Mouse (Mus musculus) urinary bladder, postnatal 36 days (tissue): ENCODE data around the gene Prf1.

Experiments
- DNase-seq, 2 experiments: peaks; one replicate each; pipeline ENCODE4 v3.0.0; 2022; ENCODE audit warnings: low spot score in 2 of 2, mixed read lengths in 1 of 2

Prf1 gene

GRCm38 (mm10) chr10:61297477-61297876, at the start of gene Prf1:
Gene Prf1 (plus strand): TSS chr10:61297833.
- no peak for DNase-seq

GRCm38 (mm10) chr10:61248596-61249114, 49.0 kb upstream of the Prf1 start:
- DNase-seq, result no peak

GRCm38 (mm10) chr10:61249951-61250350, 47.7 kb upstream of the Prf1 start:
- no peak for DNase-seq

DNA sequence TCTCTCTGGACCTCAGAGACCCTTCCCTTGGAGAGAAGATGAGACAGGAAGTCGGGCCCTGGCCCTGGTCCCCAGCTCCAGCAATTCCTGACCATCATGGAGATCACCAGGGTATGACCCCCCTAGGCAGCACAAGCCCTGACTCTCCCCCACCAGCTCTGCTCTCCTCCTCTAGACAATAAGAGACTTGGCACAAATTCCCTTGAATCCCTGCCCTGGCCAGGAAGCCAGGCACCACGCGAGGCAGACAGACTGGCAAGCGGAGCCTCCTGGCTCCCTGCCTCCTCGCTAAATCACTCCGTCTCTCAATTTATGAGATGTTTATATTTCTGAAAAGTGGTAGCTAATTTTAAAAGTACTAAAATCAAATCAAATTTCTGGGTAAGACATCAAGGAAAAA, 42.9 kb upstream of the Prf1 start:
- DNase-seq, result peak in 1 of 2 experiments; percentile 41

GRCm38 (mm10) chr10:61255190-61255589, 42.4 kb upstream of the Prf1 start:
- DNase-seq, result no peak

DNA sequence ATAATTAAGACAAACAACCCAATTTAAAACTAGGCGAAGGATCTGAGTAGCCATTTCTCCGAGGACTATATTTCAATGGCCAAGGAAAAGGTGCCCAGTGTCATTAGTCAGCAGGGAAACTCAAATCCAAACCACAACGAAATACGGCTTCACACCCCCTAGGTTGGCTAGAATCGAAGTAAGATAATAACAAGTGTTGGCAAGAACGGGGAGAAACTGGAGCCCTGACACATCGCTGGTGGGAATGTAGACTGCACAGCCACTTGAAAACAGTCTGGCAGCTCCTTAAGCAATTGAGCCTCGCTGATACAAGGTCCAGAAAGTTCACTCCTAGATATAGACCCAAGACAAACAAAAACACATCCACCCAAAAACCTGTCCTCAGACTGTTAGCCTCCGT, 41.0 kb upstream of the Prf1 start:
- DNase-seq, result no peak

- DNase-seq, result no peak
Measured at GRCm38 (mm10) chr10:61258131-61258530, 39.5 kb upstream of the Prf1 start.

DNA sequence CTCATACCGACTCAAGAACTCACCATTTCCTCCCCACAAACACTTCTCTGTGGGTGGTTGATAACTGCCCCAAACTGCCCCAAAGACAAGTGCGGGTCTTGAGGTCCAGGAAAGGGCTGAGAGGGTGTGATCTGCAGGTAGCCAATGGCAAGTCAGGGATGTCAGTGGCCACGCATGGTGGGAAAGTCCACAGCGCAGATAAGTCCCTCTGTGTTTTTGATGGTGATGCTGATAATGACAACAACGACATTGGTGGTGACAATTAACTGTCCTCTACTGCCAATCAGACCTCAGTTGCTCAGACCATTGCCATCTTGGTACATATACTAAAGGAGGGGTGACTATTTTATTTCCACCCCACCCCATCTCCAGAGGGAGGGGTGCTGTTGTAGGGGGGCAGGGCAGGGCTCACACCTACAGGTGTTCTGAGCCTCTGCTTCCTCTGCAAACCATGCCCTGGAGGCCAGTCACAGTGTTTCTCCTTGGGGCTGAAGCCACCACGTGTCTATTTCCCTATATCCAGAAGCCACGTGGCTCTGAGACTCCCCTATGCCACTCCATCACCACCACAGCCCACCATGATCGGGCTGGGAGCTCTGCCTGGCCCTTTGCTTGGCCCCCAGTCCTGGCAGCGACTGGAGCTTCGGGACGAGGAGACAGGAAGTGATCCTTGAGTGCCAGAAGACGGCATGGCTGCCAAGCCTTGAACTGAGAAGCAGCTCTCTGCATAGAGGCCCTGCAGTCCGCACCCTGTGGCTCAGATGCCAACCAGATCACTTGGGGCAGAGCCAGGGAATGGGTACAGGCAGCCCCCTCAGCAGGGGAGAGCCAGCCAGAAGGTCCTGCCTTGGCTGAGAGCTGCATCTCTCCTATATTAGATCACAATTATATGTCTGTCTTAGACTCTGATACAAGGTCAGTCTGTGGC, 36.1 kb upstream of the Prf1 start:
- DNase-seq, result no peak

DNA sequence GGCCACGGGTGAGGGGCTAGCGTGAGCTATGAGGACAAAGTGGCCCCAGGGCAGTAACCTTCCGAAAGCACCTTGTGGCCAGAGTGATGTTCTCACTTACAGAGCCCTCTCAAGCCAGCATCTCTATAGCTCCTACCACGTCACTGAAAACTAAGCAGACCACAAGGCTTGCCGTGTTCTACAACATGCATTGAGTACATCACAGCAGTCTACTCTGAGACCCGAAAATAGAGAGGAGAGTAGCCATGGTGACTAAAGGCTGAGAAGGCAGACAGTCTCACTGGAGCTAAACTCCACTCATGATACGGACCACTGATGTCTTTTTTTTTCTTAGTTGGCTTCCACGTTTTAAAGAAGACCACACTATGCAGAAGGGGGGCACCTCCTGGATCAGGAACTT, 34.0 kb upstream of the Prf1 start:
- no peak for DNase-seq

- DNase-seq, result no peak
Measured at GRCm38 (mm10) chr10:61267378-61267777, 30.3 kb upstream of the Prf1 start.

DNA sequence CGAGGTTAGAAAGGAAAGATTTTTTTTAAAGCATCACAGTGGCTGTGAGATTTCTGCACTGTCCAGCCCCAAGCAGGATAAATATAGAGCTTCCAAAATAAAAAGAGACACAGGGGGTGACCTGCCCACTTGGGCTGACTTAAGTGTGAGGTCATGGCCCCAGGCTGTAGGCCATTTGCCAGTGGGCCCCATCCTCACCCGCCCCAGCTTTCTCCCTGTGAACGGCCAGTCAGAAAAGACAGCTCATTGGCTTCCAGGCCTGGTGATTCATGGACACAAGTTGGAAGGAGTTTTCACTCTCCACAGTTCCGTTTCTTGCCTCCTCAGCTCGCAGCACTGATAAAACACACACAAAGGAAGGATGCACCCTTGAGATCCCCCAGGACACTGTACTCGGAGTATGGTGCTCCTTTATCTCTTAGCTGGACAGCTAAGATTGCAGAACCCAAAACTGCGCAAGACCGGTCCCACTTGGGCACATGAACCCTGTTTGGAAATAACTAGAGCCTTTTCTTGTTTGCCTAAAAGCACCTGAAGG, 25.5 kb upstream of the Prf1 start:
- DNase-seq, result no peak

DNA sequence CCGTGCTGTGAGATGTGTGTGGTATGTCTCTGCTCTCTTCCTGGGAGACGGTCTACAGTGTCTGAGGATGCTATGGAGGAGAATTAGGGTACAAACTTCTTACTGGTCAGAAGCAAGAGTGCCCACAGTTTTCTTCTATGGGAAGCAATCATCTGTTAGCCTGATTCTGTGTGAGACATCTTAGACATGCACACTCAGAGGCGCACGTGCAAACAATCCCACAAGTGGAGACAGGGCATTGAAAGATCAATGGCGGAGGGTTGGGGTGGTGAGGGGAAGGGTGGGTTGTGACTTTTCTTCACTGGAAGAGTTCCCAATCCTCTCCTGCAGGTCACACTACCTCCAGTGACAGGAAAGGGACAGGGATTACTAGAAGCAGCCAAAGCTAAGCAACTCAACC, 25.0 kb upstream of the Prf1 start:
- no peak for DNase-seq

DNA sequence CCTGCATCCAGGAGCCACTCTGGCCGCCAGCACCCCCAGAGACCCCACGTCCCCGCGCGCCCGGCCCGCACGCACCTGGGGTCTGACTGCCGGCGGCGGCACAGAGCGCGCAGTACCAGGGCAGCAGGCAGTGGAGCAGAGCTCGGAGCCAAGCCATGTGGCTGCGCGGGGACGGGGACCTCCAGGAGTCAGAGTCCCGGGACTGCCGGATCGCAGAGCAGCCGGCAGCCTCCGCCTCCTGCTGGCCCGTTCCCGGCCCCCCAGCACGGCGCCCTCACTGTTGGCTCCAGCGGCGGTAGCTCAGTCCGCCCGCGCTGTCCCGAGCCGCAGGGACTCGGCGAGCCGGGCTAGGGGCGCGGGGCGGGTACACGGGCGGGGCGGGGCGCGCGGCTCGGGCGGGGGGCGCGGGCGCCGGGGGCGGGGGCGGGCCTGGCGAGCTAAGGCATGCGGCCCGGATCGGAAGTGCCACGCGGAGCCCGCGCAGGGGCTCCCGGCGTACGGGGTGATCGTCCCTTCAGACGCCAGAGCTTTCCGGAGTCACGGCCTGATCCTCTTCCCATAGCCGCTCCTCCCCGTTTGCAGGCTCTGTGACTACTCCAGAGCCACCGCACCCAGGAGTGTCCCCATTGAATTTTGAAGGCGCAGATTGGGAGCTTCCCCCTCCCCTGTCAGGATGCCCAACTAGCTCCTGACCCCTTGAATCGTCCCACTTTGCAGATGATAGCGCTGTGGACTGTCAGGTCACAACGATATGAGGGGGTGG, 24.4 kb upstream of the Prf1 start, which contains the start of gene Adamts14:
Gene Adamts14, minus strand, starts transcription at position 358 of the 763 bp plus-strand sequence.
- DNase-seq, result no peak

DNA sequence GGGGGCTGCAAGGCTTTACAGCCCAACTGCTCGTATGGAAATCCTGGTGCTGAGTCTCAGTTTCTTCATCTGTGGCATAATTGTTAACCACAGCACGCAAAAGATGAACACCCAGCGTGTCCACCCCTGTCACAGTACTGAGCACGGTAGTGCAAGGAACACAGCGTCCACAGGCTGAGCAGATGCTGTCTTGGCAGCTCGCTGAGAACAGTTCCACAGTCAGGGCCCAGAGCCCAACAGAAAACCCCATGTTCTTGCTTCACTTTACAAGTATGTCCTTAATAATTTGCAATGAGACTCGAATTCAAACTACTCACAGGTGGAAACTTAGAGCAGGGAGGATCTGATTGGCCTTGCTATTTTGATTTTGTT, 23.8 kb upstream of the Prf1 start:
- DNase-seq, result peak in 1 of 2 experiments; percentile 43

DNA sequence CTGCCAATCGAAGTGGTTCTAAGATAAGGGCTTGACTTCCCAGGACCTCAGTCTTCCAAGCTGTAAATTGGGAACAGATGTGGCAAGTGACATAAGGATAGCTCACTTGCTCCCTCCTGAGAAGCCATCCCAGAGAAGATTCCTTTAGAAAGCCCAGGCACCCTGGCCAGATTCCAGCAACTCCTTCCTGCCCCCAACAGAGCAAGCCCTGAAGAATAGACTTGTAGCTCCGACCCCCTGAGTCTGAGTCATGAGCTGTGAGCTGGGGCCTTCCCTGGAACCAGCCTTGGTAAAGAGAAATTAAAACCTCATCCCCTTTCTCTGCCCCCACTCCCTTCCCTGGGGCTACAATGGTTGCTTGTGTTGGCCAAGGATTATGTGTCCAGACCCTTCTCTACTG, 23.1 kb upstream of the Prf1 start:
- no peak for DNase-seq

DNA sequence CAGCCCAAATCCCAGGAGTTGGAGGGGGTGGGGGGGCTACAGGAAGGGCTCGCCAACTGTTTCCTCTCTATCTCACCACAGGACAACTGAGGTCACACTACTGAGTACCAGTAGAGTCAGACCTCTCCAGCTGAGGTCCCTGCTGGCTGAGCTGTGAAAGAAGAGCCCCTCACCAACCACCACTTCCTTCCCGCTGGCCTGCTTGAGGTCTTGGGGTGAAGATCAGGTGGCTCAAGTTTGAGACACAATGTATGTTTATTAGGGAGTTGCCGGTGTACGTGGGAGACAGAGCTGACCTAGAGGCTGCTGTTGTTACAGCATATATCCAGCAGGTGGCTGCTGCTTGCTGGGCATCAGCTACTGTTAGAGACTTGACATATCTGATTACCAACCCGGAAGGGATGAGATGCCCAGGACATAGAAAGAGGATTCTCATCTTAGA, 21.9 kb upstream of the Prf1 start:
- DNase-seq, result no peak

- DNase-seq, result no peak
Measured at GRCm38 (mm10) chr10:61277051-61277450, 20.6 kb upstream of the Prf1 start.

DNA sequence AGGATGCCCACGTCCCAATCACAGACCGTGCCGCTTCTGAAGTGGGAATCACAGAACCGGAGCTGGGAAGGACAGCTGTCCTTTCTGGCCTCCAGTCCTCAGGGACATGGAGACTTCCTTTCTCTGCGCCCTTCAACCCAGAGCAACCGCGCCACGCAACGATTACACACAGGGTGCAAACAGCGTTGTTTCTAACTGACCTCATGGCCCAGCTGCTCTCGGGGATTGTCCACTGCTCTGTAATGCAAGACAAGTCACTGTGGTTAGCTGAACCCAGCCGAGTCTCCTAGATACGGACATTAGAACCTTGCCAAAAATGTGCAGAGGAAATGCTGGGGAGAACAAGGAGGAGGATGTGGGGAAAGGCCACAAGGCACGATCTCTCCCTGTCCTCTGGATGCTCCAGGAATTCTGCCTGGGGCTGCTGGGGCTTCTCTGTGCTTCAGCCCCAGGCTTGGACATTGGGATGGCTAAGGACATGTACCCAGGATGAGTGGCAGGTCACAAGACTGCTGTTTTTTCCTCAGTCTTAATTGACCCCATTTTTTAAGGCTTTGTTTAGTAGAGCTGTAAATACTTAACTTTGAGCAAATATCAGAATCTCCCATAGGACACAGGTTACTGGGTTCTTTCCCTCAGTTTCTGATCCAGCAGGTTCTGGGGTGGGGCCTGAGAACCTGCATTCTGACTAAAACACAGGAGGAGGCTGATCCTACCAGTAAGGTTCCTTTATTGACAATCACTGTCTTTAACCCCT, 19.5 kb upstream of the Prf1 start:
- DNase-seq, result peak in 1 of 2 experiments; percentile 57

GRCm38 (mm10) chr10:61281115-61281514, 16.5 kb upstream of the Prf1 start:
- no peak for DNase-seq

GRCm38 (mm10) chr10:61284309-61284708, 13.3 kb upstream of the Prf1 start:
- DNase-seq, result no peak

- peak; percentile 20 to 74 for DNase-seq
Measured at GRCm38 (mm10) chr10:61285271-61285670, 12.4 kb upstream of the Prf1 start.
